Mouse (Mus musculus) hindlimb bud, embryonic 11.5 days (tissue): Measurements from ENCODE around the gene Clec4b2.
"Not testable (repeated sequence)": the region's sequence is repeated elsewhere in the genome, so short reads cannot be mapped to it uniquely, and the experiment has no call there.

Source experiments
- DNase-seq: peaks from one replicate; pipeline ENCODE4 v3.0.0-alpha.2; 2012; ENCODE audit warnings: low read depth, low spot score; ENCODE audit errors: extremely low spot score

Gene Clec4b2

GRCm38 (mm10) chr6:123172593-123172992, at the start of gene Clec4b2:
TSS of gene Clec4b2 (plus strand) at chr6:123172893.
- no peak for DNase-seq

GRCm38 (mm10) chr6:123123195-123123594, 49.5 kb upstream of the Clec4b2 start:
- DNase-seq: no peak

- no peak for DNase-seq
These were observed 45.5 kb upstream of the Clec4b2 start for GRCm38 (mm10) chr6:123127173-123127572.

GRCm38 (mm10) chr6:123137766-123138526, 34.7 kb upstream of the Clec4b2 start:
- not testable (repeated sequence) for DNase-seq

GRCm38 (mm10) chr6:123170106-123170505, 2.6 kb upstream of the Clec4b2 start:
- DNase-seq: no peak

- no peak for DNase-seq
These were observed 1.7 kb upstream of the Clec4b2 start for GRCm38 (mm10) chr6:123171040-123171439.

- DNase-seq: no peak
These were observed 2.9 kb downstream of the Clec4b2 start for GRCm38 (mm10) chr6:123175549-123175948.

- not testable (repeated sequence) for DNase-seq
These were observed 12.2 kb downstream of the Clec4b2 start for GRCm38 (mm10) chr6:123184862-123185261.

GRCm38 (mm10) chr6:123207187-123208076, 34.7 kb downstream of the Clec4b2 start:
- DNase-seq: no peak

GRCm38 (mm10) chr6:123208077-123208439, 35.4 kb downstream of the Clec4b2 start:
- not testable (repeated sequence) for DNase-seq

- DNase-seq: no peak
These were observed 39.0 kb downstream of the Clec4b2 start for GRCm38 (mm10) chr6:123211726-123212125.

- DNase-seq: no peak
These were observed 55.0 kb downstream of the Clec4b2 start for GRCm38 (mm10) chr6:123227519-123228166.

GRCm38 (mm10) chr6:123229644-123230043, 57.0 kb downstream of the Clec4b2 start, which contains the start of gene Clec4n:
TSS of gene Clec4n (plus strand) at chr6:123229843.
- DNase-seq: no peak

GRCm38 (mm10) chr6:123231149-123231548, 58.5 kb downstream of the Clec4b2 start:
- DNase-seq: no peak

GRCm38 (mm10) chr6:123237582-123237981, 64.9 kb downstream of the Clec4b2 start:
- no peak for DNase-seq

- no peak for DNase-seq
These were observed 71.5 kb downstream of the Clec4b2 start for GRCm38 (mm10) chr6:123244201-123244600.

- not testable (repeated sequence) for DNase-seq
These were observed 76.2 kb downstream of the Clec4b2 start for GRCm38 (mm10) chr6:123248862-123249261.

- DNase-seq: no peak
These were observed 80.0 kb downstream of the Clec4b2 start for GRCm38 (mm10) chr6:123252735-123253134.
